Mouse (Mus musculus): ENCODE measurements around the gene Tmem107. TPM values are rescaled to one million over a fixed set of nuclear protein-coding genes. Genes with fewer than 3 reads are reported as not detected.
A peak's percentile ranks its signal among the peaks of the same experiment; 100 is the strongest.

Gene Tmem107
- polyA plus RNA-seq, 1 experiment from 2014 or later = 60.8 TPM

- no peak for TF ChIP-seq CTCF (IDR thresholded peaks at IDR 0.05; ENCODE audit: low read depth)
- Histone ChIP-seq H3K9ac (ENCODE audit: low read depth, low read length) (0 out of 2 replicates have a peak overlapping the region, but pooled peaks have one; percentile 31), H3K4me1 (replicated peaks; ENCODE audit: insufficient read depth, low read length) (peaks cover 20% of the 10 kb centered on the region; the same call in 1 of the 2 replicates), H3K9me3 (replicated peaks; ENCODE audit: low read length) (no peaks in the 10 kb centered on the region), H3K36me3 (ENCODE audit: insufficient read depth, low read length) (peaks cover 54% of the 10 kb centered on the region), H3K27me3 (ENCODE audit: insufficient read depth, low read length) (no peaks in the 10 kb centered on the region), H3K4me3 (replicated peaks; ENCODE audit: low read depth, low read length) (peak overlapping the region; percentile 38; the same call in 1 of the 2 replicates), H3K27ac (no peak overlapping the region), H3K4me2 (ENCODE audit: low read length) (peak overlapping the region; percentile 59; the same call in 1 of the 2 replicates)
- WGBS = 91% methylated on average over 20 of the region's 20 CpGs
- DNase-seq (ENCODE audit: low spot score) (no peak), ATAC-seq (replicated peaks; ENCODE audit: low FRiP score, low read depth) (no peak)
These were observed 30.2 kb downstream of the Tmem107 start for GRCm38 (mm10) chr11:69100639-69101360.

GRCm38 (mm10) chr11:69101604-69102402, 31.2 kb downstream of the Tmem107 start:
- DNase-seq (ENCODE audit: low spot score) (no peak), ATAC-seq (replicated peaks; ENCODE audit: low FRiP score, low read depth) (no peak)
- TF ChIP-seq CTCF (IDR thresholded peaks at IDR 0.05; ENCODE audit: low read depth) = no peak
- no peaks in the 10 kb centered on the region for H3K9me3 ChIP-seq (replicated peaks; ENCODE audit: low read length)
- no peak overlapping the region for H3K9ac ChIP-seq (ENCODE audit: low read depth, low read length)
- H3K27ac ChIP-seq = no peak overlapping the region
- no peaks in the 10 kb centered on the region for H3K27me3 ChIP-seq (ENCODE audit: insufficient read depth, low read length)
- H3K4me1 ChIP-seq (replicated peaks; ENCODE audit: insufficient read depth, low read length) = peaks cover 20% of the 10 kb centered on the region; the same call in 1 of the 2 replicates
- H3K4me3 ChIP-seq (replicated peaks; ENCODE audit: low read depth, low read length) = no peak overlapping the region
- H3K4me2 ChIP-seq (ENCODE audit: low read length) = no peak overlapping the region
- peaks cover 63% of the 10 kb centered on the region for H3K36me3 ChIP-seq (ENCODE audit: insufficient read depth, low read length)
- 89% methylated on average over 21 of the region's 21 CpGs for WGBS

- 91% methylated on average over 7 of the region's 7 CpGs for WGBS
- TF ChIP-seq CTCF (IDR thresholded peaks at IDR 0.05; ENCODE audit: low read depth) = no peak
- ATAC-seq (replicated peaks; ENCODE audit: low FRiP score, low read depth) = no peak
- no peak overlapping the region for H3K9ac ChIP-seq (ENCODE audit: low read depth, low read length)
- H3K4me3 ChIP-seq (replicated peaks; ENCODE audit: low read depth, low read length) = no peak overlapping the region
- no peaks in the 10 kb centered on the region for H3K27me3 ChIP-seq (ENCODE audit: insufficient read depth, low read length)
- peaks cover 20% of the 10 kb centered on the region; the same call in 1 of the 2 replicates for H3K4me1 ChIP-seq (replicated peaks; ENCODE audit: insufficient read depth, low read length)
- H3K9me3 ChIP-seq (replicated peaks; ENCODE audit: low read length) = no peaks in the 10 kb centered on the region
- no peak overlapping the region for H3K27ac ChIP-seq
- H3K4me2 ChIP-seq (ENCODE audit: low read length) = no peak overlapping the region
- peaks cover 68% of the 10 kb centered on the region for H3K36me3 ChIP-seq (ENCODE audit: insufficient read depth, low read length)
- DNase-seq (ENCODE audit: low spot score) = no peak
These were observed 31.8 kb downstream of the Tmem107 start for GRCm38 (mm10) chr11:69102403-69102725.

GRCm38 (mm10) chr11:69103121-69103520, 32.5 kb downstream of the Tmem107 start:
- no peak for ATAC-seq (replicated peaks; ENCODE audit: low FRiP score, low read depth)
- no peak overlapping the region for H3K4me3 ChIP-seq (replicated peaks; ENCODE audit: low read depth, low read length)
- TF ChIP-seq CTCF (IDR thresholded peaks at IDR 0.05; ENCODE audit: low read depth) = no peak
- H3K27me3 ChIP-seq (ENCODE audit: insufficient read depth, low read length) = no peaks in the 10 kb centered on the region
- peaks cover 76% of the 10 kb centered on the region for H3K36me3 ChIP-seq (ENCODE audit: insufficient read depth, low read length)
- H3K9ac ChIP-seq (ENCODE audit: low read depth, low read length) = no peak overlapping the region
- H3K9me3 ChIP-seq (replicated peaks; ENCODE audit: low read length) = no peaks in the 10 kb centered on the region
- peaks cover 14% of the 10 kb centered on the region; the same call in 1 of the 2 replicates for H3K4me1 ChIP-seq (replicated peaks; ENCODE audit: insufficient read depth, low read length)
- WGBS = 96% methylated on average over 14 of the region's 14 CpGs
- no peak overlapping the region for H3K27ac ChIP-seq
- DNase-seq (ENCODE audit: low spot score) = no peak
- H3K4me2 ChIP-seq (ENCODE audit: low read length) = no peak overlapping the region

GRCm38 (mm10) chr11:69103531-69104435, 33.2 kb downstream of the Tmem107 start:
- no peak for TF ChIP-seq CTCF (IDR thresholded peaks at IDR 0.05; ENCODE audit: low read depth)
- no peak overlapping the region for H3K9ac ChIP-seq (ENCODE audit: low read depth, low read length)
- no peak overlapping the region for H3K4me2 ChIP-seq (ENCODE audit: low read length)
- H3K4me1 ChIP-seq (replicated peaks; ENCODE audit: insufficient read depth, low read length) = peaks cover 9% of the 10 kb centered on the region; the same call in 1 of the 2 replicates
- H3K9me3 ChIP-seq (replicated peaks; ENCODE audit: low read length) = no peaks in the 10 kb centered on the region
- no peak for DNase-seq (ENCODE audit: low spot score)
- H3K27me3 ChIP-seq (ENCODE audit: insufficient read depth, low read length) = no peaks in the 10 kb centered on the region
- 88% methylated on average over 15 of the region's 15 CpGs for WGBS
- peaks cover 81% of the 10 kb centered on the region for H3K36me3 ChIP-seq (ENCODE audit: insufficient read depth, low read length)
- ATAC-seq (replicated peaks; ENCODE audit: low FRiP score, low read depth) = no peak
- no peak overlapping the region for H3K4me3 ChIP-seq (replicated peaks; ENCODE audit: low read depth, low read length)
- no peak overlapping the region for H3K27ac ChIP-seq

- no peak for TF ChIP-seq CTCF (IDR thresholded peaks at IDR 0.05; ENCODE audit: low read depth)
- Histone ChIP-seq H3K9me3 (replicated peaks; ENCODE audit: low read length) (no peaks in the 10 kb centered on the region), H3K9ac (ENCODE audit: low read depth, low read length) (no peak overlapping the region), H3K4me2 (ENCODE audit: low read length) (no peak overlapping the region), H3K4me1 (replicated peaks; ENCODE audit: insufficient read depth, low read length) (peaks cover 9% of the 10 kb centered on the region; the same call in 1 of the 2 replicates), H3K27ac (no peak overlapping the region), H3K36me3 (ENCODE audit: insufficient read depth, low read length) (peaks cover 88% of the 10 kb centered on the region), H3K27me3 (ENCODE audit: insufficient read depth, low read length) (no peaks in the 10 kb centered on the region), H3K4me3 (replicated peaks; ENCODE audit: low read depth, low read length) (no peak overlapping the region)
- no peak for ATAC-seq (replicated peaks; ENCODE audit: low FRiP score, low read depth)
- WGBS = 88% methylated on average over 14 of the region's 14 CpGs
- DNase-seq (ENCODE audit: low spot score) = no peak
These were observed 33.9 kb downstream of the Tmem107 start for GRCm38 (mm10) chr11:69104487-69104886.
